Mouse (Mus musculus): Measurements from ENCODE around the gene F2. TPM values are rescaled to one million over a fixed set of nuclear protein-coding genes. Genes with fewer than 3 reads are reported as not detected.
"Not testable (repeated sequence)": the region's sequence is repeated elsewhere in the genome, so short reads cannot be mapped to it uniquely, and the experiment has no call there.

F2 gene
- polyA plus RNA-seq, 1 experiment from 2014 or later, result 0.51 TPM

- WGBS, result 87% methylated on average over 8 of the region's 8 CpGs
- Histone ChIP-seq H3K9me3 (replicated peaks) (no peaks in the 10 kb centered on the region), H3K4me2 (no peak overlapping the region), H3K4me3 (replicated peaks) (no peak overlapping the region), H3K27ac (replicated peaks) (no peak overlapping the region), H3K27me3 (replicated peaks) (no peaks in the 10 kb centered on the region), H3K36me3 (peaks cover 6% of the 10 kb centered on the region; the same call in 1 of the 2 replicates), H3K4me1 (no peaks in the 10 kb centered on the region), H3K9ac (replicated peaks) (no peak overlapping the region)
- ATAC-seq (ENCODE audit: low FRiP score), result no peak
Measured at GRCm38 (mm10) chr2:91628171-91628570, 8.0 kb downstream of the F2 start.

GRCm38 (mm10) chr2:91627486-91627885, 8.7 kb downstream of the F2 start:
- no peak overlapping the region for H3K9ac ChIP-seq (replicated peaks)
- H3K36me3 ChIP-seq, result peaks cover 11% of the 10 kb centered on the region
- H3K27ac ChIP-seq (replicated peaks), result no peak overlapping the region
- no peaks in the 10 kb centered on the region for H3K9me3 ChIP-seq (replicated peaks)
- no peaks in the 10 kb centered on the region for H3K4me1 ChIP-seq
- H3K4me2 ChIP-seq, result no peak overlapping the region
- no peak for ATAC-seq (ENCODE audit: low FRiP score)
- no peak overlapping the region for H3K4me3 ChIP-seq (replicated peaks)
- 76% methylated on average over 5 of the region's 5 CpGs for WGBS
- no peaks in the 10 kb centered on the region for H3K27me3 ChIP-seq (replicated peaks)

GRCm38 (mm10) chr2:91623366-91623765, 12.8 kb downstream of the F2 start:
- not testable (repeated sequence) for H3K4me3 ChIP-seq (replicated peaks); H3K27ac ChIP-seq (replicated peaks); H3K4me2 ChIP-seq; H3K4me1 ChIP-seq; H3K9ac ChIP-seq (replicated peaks); ATAC-seq (ENCODE audit: low FRiP score); H3K27me3 ChIP-seq (replicated peaks); H3K9me3 ChIP-seq (replicated peaks)
- peaks cover 49% of the 10 kb centered on the region for H3K36me3 ChIP-seq
- 96% methylated on average over 7 of the region's 7 CpGs for WGBS

- Histone ChIP-seq H3K4me2 (no peak overlapping the region), H3K4me3 (replicated peaks) (no peak overlapping the region), H3K27ac (replicated peaks) (no peak overlapping the region), H3K4me1 (no peaks in the 10 kb centered on the region), H3K27me3 (replicated peaks) (no peaks in the 10 kb centered on the region), H3K36me3 (peaks cover 59% of the 10 kb centered on the region), H3K9me3 (replicated peaks) (no peaks in the 10 kb centered on the region), H3K9ac (replicated peaks) (no peak overlapping the region)
- no peak for ATAC-seq (ENCODE audit: low FRiP score)
- WGBS, result 94% methylated on average over 5 of the region's 5 CpGs
Measured at GRCm38 (mm10) chr2:91622356-91622755, 13.9 kb downstream of the F2 start.

- not testable (repeated sequence) for H3K9me3 ChIP-seq (replicated peaks); H3K27me3 ChIP-seq (replicated peaks); H3K9ac ChIP-seq (replicated peaks); H3K4me3 ChIP-seq (replicated peaks); ATAC-seq (ENCODE audit: low FRiP score); H3K4me2 ChIP-seq; H3K4me1 ChIP-seq; H3K27ac ChIP-seq (replicated peaks)
- peaks cover 63% of the 10 kb centered on the region for H3K36me3 ChIP-seq
Measured at GRCm38 (mm10) chr2:91609370-91609769, 26.8 kb downstream of the F2 start.

GRCm38 (mm10) chr2:91602389-91602788, 33.8 kb downstream of the F2 start:
- ATAC-seq (ENCODE audit: low FRiP score), result no peak
- H3K27me3 ChIP-seq (replicated peaks), result no peaks in the 10 kb centered on the region
- H3K36me3 ChIP-seq, result peaks cover 76% of the 10 kb centered on the region
- H3K9me3 ChIP-seq (replicated peaks), result no peaks in the 10 kb centered on the region
- H3K4me1 ChIP-seq, result no peaks in the 10 kb centered on the region
- 96% methylated on average over 4 of the region's 4 CpGs for WGBS
- no peak overlapping the region for H3K9ac ChIP-seq (replicated peaks)
- H3K27ac ChIP-seq (replicated peaks), result no peak overlapping the region
- H3K4me3 ChIP-seq (replicated peaks), result no peak overlapping the region
- no peak overlapping the region for H3K4me2 ChIP-seq

GRCm38 (mm10) chr2:91600475-91600874, 35.7 kb downstream of the F2 start:
- 93% methylated on average over 4 of the region's 4 CpGs for WGBS
- Histone ChIP-seq H3K27me3 (replicated peaks) (no peaks in the 10 kb centered on the region), H3K9me3 (replicated peaks) (no peaks in the 10 kb centered on the region), H3K36me3 (peaks cover 78% of the 10 kb centered on the region), H3K9ac (replicated peaks) (no peak overlapping the region), H3K27ac (replicated peaks) (no peak overlapping the region), H3K4me3 (replicated peaks) (no peak overlapping the region), H3K4me2 (no peak overlapping the region), H3K4me1 (no peaks in the 10 kb centered on the region)
- no peak for ATAC-seq (ENCODE audit: low FRiP score)

GRCm38 (mm10) chr2:91586242-91586641, 50.0 kb downstream of the F2 start:
- H3K36me3 ChIP-seq, result peaks cover 58% of the 10 kb centered on the region
- no peak for ATAC-seq (ENCODE audit: low FRiP score)
- 91% methylated on average over 1 of the region's 1 CpGs for WGBS

GRCm38 (mm10) chr2:91580894-91581293, 55.3 kb downstream of the F2 start:
- no peak overlapping the region for H3K9ac ChIP-seq (replicated peaks)
- H3K4me1 ChIP-seq, result no peaks in the 10 kb centered on the region
- no peaks in the 10 kb centered on the region for H3K9me3 ChIP-seq (replicated peaks)
- no peak for ATAC-seq (ENCODE audit: low FRiP score)
- no peak overlapping the region for H3K4me2 ChIP-seq
- 0 out of 2 replicates have a peak overlapping the region, but pooled peaks have one; percentile 34 for H3K27ac ChIP-seq (replicated peaks)
- no peak overlapping the region for H3K4me3 ChIP-seq (replicated peaks)
- WGBS, result 84% methylated on average over 1 of the region's 1 CpGs
- H3K36me3 ChIP-seq, result peaks cover 65% of the 10 kb centered on the region
- no peaks in the 10 kb centered on the region for H3K27me3 ChIP-seq (replicated peaks)

More at GRCm38 (mm10) chr2:91586242-91586641, 50.0 kb downstream of the F2 start:
- no peak overlapping the region for H3K27ac ChIP-seq (replicated peaks)
- no peaks in the 10 kb centered on the region for H3K27me3 ChIP-seq (replicated peaks)
- no peaks in the 10 kb centered on the region for H3K4me1 ChIP-seq
- no peaks in the 10 kb centered on the region for H3K9me3 ChIP-seq (replicated peaks)
- no peak overlapping the region for H3K4me2 ChIP-seq
- no peak overlapping the region for H3K4me3 ChIP-seq (replicated peaks)
- no peak overlapping the region for H3K9ac ChIP-seq (replicated peaks)

Other genes with a start within 250 kb of the F2 start
- 133 and 141 TPM in 2 replicates for gene 1110051M20Rik, start 191.7 kb downstream of the F2 start, polyA plus RNA-seq (2015; fragmentation: Nextera tagmentation; extraction: Ambion mirVana)
- 6.8 and 7.3 TPM in 2 replicates for gene Lrp4, start 178.9 kb downstream of the F2 start, polyA plus RNA-seq (2015; fragmentation: Nextera tagmentation; extraction: Ambion mirVana)
- gene Ckap5, start 109.7 kb downstream of the F2 start, polyA plus RNA-seq (2015; fragmentation: Nextera tagmentation; extraction: Ambion mirVana), result 95.3 and 98.4 TPM in 2 replicates
- gene Zfp408, start 13.4 kb upstream of the F2 start, polyA plus RNA-seq (2015; fragmentation: Nextera tagmentation; extraction: Ambion mirVana), result 10.9 and 12.9 TPM in 2 replicates
- gene Arhgap1, start 13.4 kb upstream of the F2 start, polyA plus RNA-seq (2015; fragmentation: Nextera tagmentation; extraction: Ambion mirVana), result 86.2 and 99.9 TPM in 2 replicates
- 30.8 and 33.7 TPM in 2 replicates for gene Atg13, start 74.2 kb upstream of the F2 start, polyA plus RNA-seq (2015; fragmentation: Nextera tagmentation; extraction: Ambion mirVana)
- gene Harbi1, start 74.4 kb upstream of the F2 start, polyA plus RNA-seq (2015; fragmentation: Nextera tagmentation; extraction: Ambion mirVana), result 18.7 and 19.3 TPM in 2 replicates
- gene Ambra1, start 93.7 kb upstream of the F2 start, polyA plus RNA-seq (2015; fragmentation: Nextera tagmentation; extraction: Ambion mirVana), result 21.3 and 22.0 TPM in 2 replicates

Data from neural tube, embryonic 15.5 days (tissue).